Mouse (Mus musculus): ENCODE data around the gene Nsmce3. TPM values are rescaled to one million over a fixed set of nuclear protein-coding genes. Genes with fewer than 3 reads are reported as not detected.

Nsmce3 gene
- polyA plus RNA-seq, 1 experiment from 2014 or later, result 11.6 TPM

- ATAC-seq (ENCODE audit: insufficient number of reproducible peaks, low FRiP score, low TSS enrichment, low read depth), result no peak
- 89% methylated on average over 4 of the region's 4 CpGs for WGBS
These were observed 2.1 kb upstream of the Nsmce3 start for GRCm38 (mm10) chr7:64874941-64875340.

DNA sequence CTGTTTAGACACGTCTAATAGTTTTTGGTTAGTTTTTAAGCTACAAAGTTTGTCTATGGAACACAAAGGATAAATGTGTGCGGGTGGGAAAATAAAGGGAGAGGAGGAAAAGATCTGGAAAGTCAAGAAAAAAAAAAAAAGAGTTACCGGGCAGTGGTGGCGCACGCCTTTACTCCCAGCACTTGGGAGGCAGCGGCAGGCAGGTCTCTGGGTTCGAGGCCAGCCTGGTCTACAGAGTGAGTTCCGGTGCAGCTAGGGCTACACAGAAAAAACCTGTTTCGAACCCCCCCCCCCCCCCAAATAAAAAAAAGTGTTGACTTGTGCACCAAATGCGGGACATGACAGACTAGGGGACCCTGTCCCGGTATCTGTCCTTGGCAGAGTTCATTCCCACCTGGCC, 469 bp upstream of the Nsmce3 start:
- Histone ChIP-seq H3K27me3 (ENCODE audit: control insufficient read depth, insufficient read depth, low read length) (no peaks in the 10 kb centered on the region), H3K4me2 (ENCODE audit: low read depth, severe bottlenecking) (peak overlapping the region; percentile 17; the same call in 1 of the 2 replicates), H3K36me3 (ENCODE audit: control insufficient read depth, insufficient read depth, low read length) (no peaks in the 10 kb centered on the region), H3K9ac (ENCODE audit: low read length) (no peak overlapping the region), H3K27ac (replicated peaks; ENCODE audit: low read depth, low read length) (no peak overlapping the region), H3K4me1 (ENCODE audit: control insufficient read depth, insufficient read depth, low read length) (peaks cover 4% of the 10 kb centered on the region; the same call in 1 of the 2 replicates), H3K9me3 (ENCODE audit: control insufficient read depth, low read length) (no peaks in the 10 kb centered on the region), H3K4me3 (ENCODE audit: low read depth, low read length) (peak overlapping the region; percentile 84; the same call in 1 of the 2 replicates)
- WGBS, result 37% methylated on average over 11 of the region's 11 CpGs
- no peak for DNase-seq (ENCODE audit: low spot score)
- peak; percentile 23; the same call in 1 of the 2 replicates for ATAC-seq (ENCODE audit: insufficient number of reproducible peaks, low FRiP score, low TSS enrichment, low read depth)

More at GRCm38 (mm10) chr7:64874941-64875340, 2.1 kb upstream of the Nsmce3 start:
- Histone ChIP-seq H3K4me3 (ENCODE audit: low read depth, low read length) (no peak overlapping the region), H3K4me2 (ENCODE audit: low read depth, severe bottlenecking) (no peak overlapping the region), H3K36me3 (ENCODE audit: control insufficient read depth, insufficient read depth, low read length) (no peaks in the 10 kb centered on the region), H3K27me3 (ENCODE audit: control insufficient read depth, insufficient read depth, low read length) (no peaks in the 10 kb centered on the region), H3K9me3 (ENCODE audit: control insufficient read depth, low read length) (no peaks in the 10 kb centered on the region), H3K27ac (replicated peaks; ENCODE audit: low read depth, low read length) (no peak overlapping the region), H3K9ac (ENCODE audit: low read length) (no peak overlapping the region), H3K4me1 (ENCODE audit: control insufficient read depth, insufficient read depth, low read length) (peaks cover 4% of the 10 kb centered on the region; the same call in 1 of the 2 replicates)
- DNase-seq (ENCODE audit: low spot score), result no peak

DNA sequence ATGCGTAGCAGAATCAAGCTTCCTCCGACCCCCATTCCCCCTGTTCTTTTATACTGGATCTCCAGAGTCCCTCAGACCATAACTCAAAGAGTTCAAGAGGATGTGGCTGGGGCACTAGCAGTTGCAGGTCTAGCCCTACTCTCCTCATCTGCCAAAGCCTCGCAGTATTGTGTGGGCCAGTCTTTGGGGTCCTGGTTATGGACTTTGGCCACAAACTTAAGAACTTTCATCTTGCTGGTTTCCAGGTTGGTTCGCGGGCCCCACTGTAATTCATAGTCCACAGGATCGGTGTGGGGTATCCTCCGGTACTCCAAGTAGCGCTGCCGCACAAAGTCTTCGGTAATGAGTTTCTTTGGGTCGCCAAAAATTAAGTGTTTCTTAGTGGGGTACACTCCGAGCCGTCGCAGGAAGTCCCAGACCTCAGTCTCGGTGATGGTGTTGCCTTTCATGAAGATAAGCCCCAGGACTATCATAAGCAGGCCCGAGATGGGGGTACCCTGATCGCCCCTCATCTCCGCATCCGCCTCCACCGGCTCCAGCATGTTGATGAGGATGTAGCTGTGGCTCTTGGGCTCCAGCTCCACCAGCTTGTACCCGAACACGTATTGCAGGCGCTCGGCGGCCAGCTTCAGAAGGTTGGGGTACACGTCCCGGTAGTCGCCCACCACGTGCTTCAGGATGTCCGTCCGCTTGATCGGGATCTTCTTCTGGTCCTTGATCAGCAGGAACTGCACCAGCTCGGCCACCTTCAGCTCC, 632 bp downstream of the Nsmce3 start:
- Histone ChIP-seq H3K36me3 (ENCODE audit: control insufficient read depth, insufficient read depth, low read length) (no peaks in the 10 kb centered on the region), H3K4me3 (ENCODE audit: low read depth, low read length) (peak overlapping the region; percentile 84), H3K9ac (ENCODE audit: low read length) (peak overlapping the region; percentile 90), H3K4me2 (ENCODE audit: low read depth, severe bottlenecking) (peak overlapping the region; percentile 58), H3K4me1 (ENCODE audit: control insufficient read depth, insufficient read depth, low read length) (peaks cover 4% of the 10 kb centered on the region; the same call in 1 of the 2 replicates), H3K27ac (replicated peaks; ENCODE audit: low read depth, low read length) (peak overlapping the region; percentile 68), H3K9me3 (ENCODE audit: control insufficient read depth, low read length) (no peaks in the 10 kb centered on the region), H3K27me3 (ENCODE audit: control insufficient read depth, insufficient read depth, low read length) (no peaks in the 10 kb centered on the region)
- peak; percentile 22; the same call in 1 of the 2 replicates for ATAC-seq (ENCODE audit: insufficient number of reproducible peaks, low FRiP score, low TSS enrichment, low read depth)
- WGBS, result 1% methylated on average over 33 of the region's 33 CpGs
- no peak for DNase-seq (ENCODE audit: low spot score)

- Histone ChIP-seq H3K27me3 (ENCODE audit: control insufficient read depth, insufficient read depth, low read length) (no peaks in the 10 kb centered on the region), H3K36me3 (ENCODE audit: control insufficient read depth, insufficient read depth, low read length) (no peaks in the 10 kb centered on the region), H3K9me3 (ENCODE audit: control insufficient read depth, low read length) (no peaks in the 10 kb centered on the region), H3K4me2 (ENCODE audit: low read depth, severe bottlenecking) (no peak overlapping the region), H3K4me1 (ENCODE audit: control insufficient read depth, insufficient read depth, low read length) (peaks cover 4% of the 10 kb centered on the region; the same call in 1 of the 2 replicates), H3K4me3 (ENCODE audit: low read depth, low read length) (no peak overlapping the region), H3K9ac (ENCODE audit: low read length) (no peak overlapping the region), H3K27ac (replicated peaks; ENCODE audit: low read depth, low read length) (no peak overlapping the region)
- no peak for DNase-seq (ENCODE audit: low spot score)
- ATAC-seq (ENCODE audit: insufficient number of reproducible peaks, low FRiP score, low TSS enrichment, low read depth), result no peak
- 78% methylated on average over 6 of the region's 6 CpGs for WGBS
These were observed 3.2 kb downstream of the Nsmce3 start for GRCm38 (mm10) chr7:64869549-64870065.

DNA sequence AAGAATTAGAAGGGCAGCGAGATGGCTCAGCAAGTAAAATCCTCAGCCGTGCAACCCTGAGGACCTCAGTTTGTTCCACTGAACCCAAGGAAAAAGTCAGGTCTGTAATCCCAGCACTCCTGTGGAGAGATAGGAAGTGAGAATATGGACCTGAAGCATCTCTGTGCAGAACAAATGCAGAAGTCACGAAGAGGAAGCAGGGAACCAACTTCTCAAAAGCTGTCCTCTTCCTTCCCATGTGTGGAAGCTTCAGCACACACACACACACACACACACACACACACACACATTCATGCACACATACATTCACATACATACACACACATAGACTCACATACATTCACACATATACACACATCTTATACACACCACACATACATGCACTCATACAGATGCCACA, 9.3 kb downstream of the Nsmce3 start:
- DNase-seq (ENCODE audit: low spot score), result no peak
- Histone ChIP-seq H3K27me3 (ENCODE audit: control insufficient read depth, insufficient read depth, low read length) (no peaks in the 10 kb centered on the region), H3K9ac (ENCODE audit: low read length) (no peak overlapping the region), H3K36me3 (ENCODE audit: control insufficient read depth, insufficient read depth, low read length) (no peaks in the 10 kb centered on the region), H3K4me3 (ENCODE audit: low read depth, low read length) (no peak overlapping the region), H3K4me1 (ENCODE audit: control insufficient read depth, insufficient read depth, low read length) (no peaks in the 10 kb centered on the region), H3K9me3 (ENCODE audit: control insufficient read depth, low read length) (no peaks in the 10 kb centered on the region), H3K27ac (replicated peaks; ENCODE audit: low read depth, low read length) (no peak overlapping the region), H3K4me2 (ENCODE audit: low read depth, severe bottlenecking) (no peak overlapping the region)
- WGBS, result 84% methylated on average over 3 of the region's 3 CpGs
- no peak for ATAC-seq (ENCODE audit: insufficient number of reproducible peaks, low FRiP score, low TSS enrichment, low read depth)

DNA sequence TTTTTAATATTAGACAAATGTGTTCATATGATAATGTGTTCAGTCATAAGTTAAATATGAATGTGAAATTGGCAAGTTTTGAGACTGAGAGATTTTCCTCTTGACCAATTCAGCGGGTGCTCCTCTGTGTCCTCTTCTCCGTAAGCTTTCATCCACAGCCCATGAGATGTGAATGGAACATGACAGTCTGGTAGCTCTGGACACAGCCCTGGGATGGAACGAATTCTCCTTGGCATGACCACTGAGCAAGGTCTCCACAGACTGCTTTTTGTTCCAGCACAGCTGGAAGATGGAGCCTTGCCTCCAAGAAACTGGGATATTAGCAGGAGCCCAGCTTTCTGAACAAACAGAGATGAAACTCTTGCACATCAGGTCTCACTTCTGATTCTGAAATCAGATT, 9.8 kb downstream of the Nsmce3 start:
- no peak overlapping the region for H3K4me2 ChIP-seq (ENCODE audit: low read depth, severe bottlenecking)
- no peak overlapping the region for H3K4me3 ChIP-seq (ENCODE audit: low read depth, low read length)
- no peak for DNase-seq (ENCODE audit: low spot score)
- H3K36me3 ChIP-seq (ENCODE audit: control insufficient read depth, insufficient read depth, low read length), result no peaks in the 10 kb centered on the region
- ATAC-seq (ENCODE audit: insufficient number of reproducible peaks, low FRiP score, low TSS enrichment, low read depth), result no peak
- no peaks in the 10 kb centered on the region for H3K9me3 ChIP-seq (ENCODE audit: control insufficient read depth, low read length)
- no peaks in the 10 kb centered on the region for H3K27me3 ChIP-seq (ENCODE audit: control insufficient read depth, insufficient read depth, low read length)
- 82% methylated on average over 3 of the region's 3 CpGs for WGBS
- H3K27ac ChIP-seq (replicated peaks; ENCODE audit: low read depth, low read length), result no peak overlapping the region
- no peak overlapping the region for H3K9ac ChIP-seq (ENCODE audit: low read length)
- no peaks in the 10 kb centered on the region for H3K4me1 ChIP-seq (ENCODE audit: control insufficient read depth, insufficient read depth, low read length)

GRCm38 (mm10) chr7:64856526-64857082, 16.2 kb downstream of the Nsmce3 start:
- no peak overlapping the region for H3K9ac ChIP-seq (ENCODE audit: low read length)
- WGBS, result 80% methylated on average over 12 of the region's 12 CpGs
- H3K4me2 ChIP-seq (ENCODE audit: low read depth, severe bottlenecking), result no peak overlapping the region
- no peaks in the 10 kb centered on the region for H3K4me1 ChIP-seq (ENCODE audit: control insufficient read depth, insufficient read depth, low read length)
- no peaks in the 10 kb centered on the region for H3K9me3 ChIP-seq (ENCODE audit: control insufficient read depth, low read length)
- DNase-seq (ENCODE audit: low spot score) (no peak), ATAC-seq (ENCODE audit: insufficient number of reproducible peaks, low FRiP score, low TSS enrichment, low read depth) (no peak)
- H3K4me3 ChIP-seq (ENCODE audit: low read depth, low read length), result no peak overlapping the region
- no peaks in the 10 kb centered on the region for H3K36me3 ChIP-seq (ENCODE audit: control insufficient read depth, insufficient read depth, low read length)
- H3K27me3 ChIP-seq (ENCODE audit: control insufficient read depth, insufficient read depth, low read length), result no peaks in the 10 kb centered on the region
- no peak overlapping the region for H3K27ac ChIP-seq (replicated peaks; ENCODE audit: low read depth, low read length)

GRCm38 (mm10) chr7:64855976-64856375, 16.8 kb downstream of the Nsmce3 start:
- no peak overlapping the region for H3K9ac ChIP-seq (ENCODE audit: low read length)
- no peaks in the 10 kb centered on the region for H3K27me3 ChIP-seq (ENCODE audit: control insufficient read depth, insufficient read depth, low read length)
- no peak overlapping the region for H3K4me3 ChIP-seq (ENCODE audit: low read depth, low read length)
- no peaks in the 10 kb centered on the region for H3K9me3 ChIP-seq (ENCODE audit: control insufficient read depth, low read length)
- DNase-seq (ENCODE audit: low spot score) (no peak), ATAC-seq (ENCODE audit: insufficient number of reproducible peaks, low FRiP score, low TSS enrichment, low read depth) (no peak)
- WGBS, result 46% methylated on average over 15 of the region's 15 CpGs
- no peaks in the 10 kb centered on the region for H3K36me3 ChIP-seq (ENCODE audit: control insufficient read depth, insufficient read depth, low read length)
- no peak overlapping the region for H3K27ac ChIP-seq (replicated peaks; ENCODE audit: low read depth, low read length)
- no peaks in the 10 kb centered on the region for H3K4me1 ChIP-seq (ENCODE audit: control insufficient read depth, insufficient read depth, low read length)
- no peak overlapping the region for H3K4me2 ChIP-seq (ENCODE audit: low read depth, severe bottlenecking)

Data from limb, embryonic 11.5 days (tissue).